Mouse (Mus musculus): Measurements from ENCODE around the gene Dot1l. TPM values are rescaled to one million over a fixed set of nuclear protein-coding genes. Genes with fewer than 3 reads are reported as not detected.
"Not testable (repeated sequence)": the region's sequence is repeated elsewhere in the genome, so short reads cannot be mapped to it uniquely, and the experiment has no call there.

Gene Dot1l
- total RNA-seq, 2 experiments from 2014 or later = 62.1 TPM

DNA sequence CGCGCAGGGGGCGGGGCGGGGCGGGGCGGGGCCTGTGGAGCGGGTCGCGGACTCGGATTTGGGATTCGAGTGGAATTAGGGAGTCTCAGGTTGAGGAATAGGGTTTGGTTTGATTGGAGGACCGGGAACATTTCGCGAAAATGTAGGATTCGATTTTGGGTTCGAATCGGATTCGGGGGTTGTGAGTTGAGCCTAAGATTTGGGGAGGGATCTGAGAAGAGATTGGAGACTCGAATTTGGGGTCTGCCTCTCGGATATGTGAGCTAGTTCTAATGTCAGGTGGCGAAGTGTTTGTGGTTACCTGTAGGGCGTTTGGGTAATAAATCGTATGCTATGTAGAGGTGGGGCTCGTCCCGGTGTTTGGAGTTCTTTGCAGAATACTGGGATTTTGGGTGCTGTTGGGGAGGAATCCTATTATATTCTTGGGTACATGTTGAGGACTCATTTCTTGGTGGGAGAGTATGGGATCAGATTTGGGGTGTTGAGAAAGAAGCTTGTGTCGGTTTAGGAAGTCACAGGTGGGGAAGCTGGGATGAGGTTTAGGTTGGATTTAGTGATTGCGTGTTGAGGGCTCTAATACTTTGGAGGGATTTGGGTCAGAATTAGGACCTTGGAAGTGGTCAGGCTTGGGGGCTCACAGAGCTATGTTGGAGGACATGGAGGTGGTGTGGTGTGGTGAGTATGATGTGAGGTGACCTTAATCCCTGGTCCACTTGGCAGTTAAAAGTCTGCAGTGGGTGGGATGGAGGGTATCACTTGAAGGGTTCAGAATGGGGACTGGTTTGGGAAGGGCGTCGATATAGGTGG, 72.3 kb downstream of the Dot1l start:
- DNase-seq = no peak
- intact Hi-C loops (cut with DNase I) = loop anchor here (5.0 kb wide), 1 partner anchor 170 kb away; no protein-coding TSS in a partner anchor

DNA sequence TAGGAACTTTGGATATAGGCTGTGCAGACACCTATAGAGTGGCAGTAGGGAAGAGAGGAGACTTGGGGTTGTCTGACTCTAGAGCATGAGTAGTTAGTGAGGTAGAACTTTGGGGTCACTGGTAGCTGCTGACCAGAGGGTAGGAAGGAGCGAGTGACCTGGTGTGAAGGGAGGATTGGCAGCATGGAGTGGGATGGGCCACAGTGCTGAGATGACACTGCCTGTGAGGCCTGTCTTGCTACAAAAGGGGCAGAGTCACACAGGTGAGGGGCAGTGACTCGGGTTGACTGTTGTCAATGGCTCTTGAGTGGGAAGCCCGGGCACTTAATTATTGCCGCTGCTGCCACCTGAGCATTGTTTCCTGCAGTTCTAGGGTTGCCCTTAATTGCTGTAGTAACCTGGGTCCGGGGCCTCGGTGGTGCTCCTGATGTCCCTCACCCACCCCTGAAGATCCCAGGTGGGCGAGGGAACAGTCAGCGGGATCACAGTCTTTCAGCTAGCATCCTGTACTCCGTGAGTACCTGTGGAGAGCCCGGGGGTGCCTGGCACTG, 72.9 kb downstream of the Dot1l start:
- no peak for DNase-seq
- intact Hi-C loops (cut with DNase I) = loop anchor here (5.0 kb wide), 1 partner anchor 169 kb away; no protein-coding TSS in a partner anchor

DNA sequence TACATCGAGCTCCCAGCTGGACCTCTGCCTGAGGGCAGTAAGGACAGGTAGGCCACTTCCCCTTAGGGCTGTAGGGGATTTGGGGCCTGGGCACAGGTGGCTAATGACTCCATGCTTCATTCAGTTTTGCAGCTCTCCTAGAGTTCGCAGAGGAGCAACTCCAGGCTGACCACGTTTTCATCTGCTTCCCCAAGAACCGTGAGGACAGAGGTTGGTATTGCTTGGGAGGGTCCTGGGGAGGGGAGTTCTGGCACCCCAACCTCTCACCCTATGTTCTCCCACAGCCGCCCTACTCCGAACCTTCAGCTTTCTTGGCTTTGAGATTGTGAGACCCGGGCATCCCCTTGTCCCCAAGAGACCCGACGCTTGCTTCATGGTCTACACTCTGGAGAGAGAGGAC, 73.6 kb downstream of the Dot1l start:
- intact Hi-C loops (cut with DNase I) = loop anchor here (5.0 kb wide), 1 partner anchor 169 kb away; no protein-coding TSS in a partner anchor
- DNase-seq = not testable (repeated sequence)

DNA sequence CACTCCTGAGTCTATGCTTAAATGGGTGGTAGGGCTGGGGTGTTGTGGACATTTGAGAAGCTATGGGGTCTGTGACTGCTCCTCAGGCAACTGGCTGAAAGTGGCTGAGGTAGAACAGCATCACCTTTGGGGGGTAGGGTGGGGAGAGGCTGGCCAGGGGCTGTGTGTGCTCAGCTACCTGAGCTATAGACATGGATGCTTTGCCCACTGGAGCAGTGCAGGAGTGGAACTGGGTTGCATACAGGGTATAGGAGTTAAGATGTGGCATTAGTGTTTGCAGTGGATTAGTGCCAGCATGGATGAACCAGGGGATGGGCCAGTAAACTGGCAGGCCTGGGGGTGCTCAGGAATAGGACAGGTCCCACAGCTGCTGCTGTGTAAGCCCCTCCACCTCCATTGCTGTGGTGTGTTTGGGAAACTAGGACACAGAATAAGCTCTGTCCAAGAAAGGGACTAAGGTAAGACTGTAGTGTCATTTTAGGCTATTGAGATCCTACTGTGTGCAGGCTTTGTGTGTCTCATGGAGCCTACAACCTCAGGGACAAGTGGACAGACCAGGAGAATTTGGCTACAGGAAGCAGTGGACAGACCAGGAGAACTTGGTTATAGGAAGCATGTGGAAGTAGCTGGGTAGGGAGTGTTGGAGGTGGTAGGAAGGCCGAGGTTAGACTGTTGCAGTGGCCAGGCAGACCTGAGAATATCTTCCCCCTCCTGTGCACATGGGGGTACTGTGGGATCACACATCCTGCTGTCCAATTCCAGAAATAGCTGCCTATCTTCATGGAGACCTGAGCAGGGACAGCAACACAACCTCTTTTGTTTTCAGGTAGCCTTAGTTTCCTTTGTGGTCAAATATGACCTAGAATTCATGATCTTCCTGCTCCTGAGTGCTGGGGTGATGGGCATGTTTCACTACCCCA, 74.6 kb downstream of the Dot1l start:
- intact Hi-C loops (cut with DNase I) = loop anchor here (5.0 kb wide), 1 partner anchor 168 kb away; no protein-coding TSS in a partner anchor
- no peak for DNase-seq

DNA sequence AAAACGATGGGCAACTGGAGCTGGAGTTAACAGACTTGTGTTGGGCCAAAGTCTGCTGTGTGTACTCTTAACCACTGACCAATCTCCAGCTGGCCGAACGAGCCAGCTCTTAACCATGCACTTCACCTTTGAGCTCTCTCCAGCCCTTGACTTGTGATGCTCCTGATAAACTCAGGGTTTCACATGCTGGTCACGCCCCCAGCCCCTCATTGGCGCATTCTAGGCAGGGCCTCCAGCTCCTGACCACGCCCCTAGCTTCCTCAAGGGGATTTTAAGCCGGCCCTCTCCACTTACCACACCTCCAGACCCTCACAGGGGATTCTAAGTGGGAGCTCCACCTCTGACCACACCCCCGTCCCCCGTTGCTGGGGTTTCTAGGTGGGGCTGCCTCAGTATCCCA, 76.1 kb downstream of the Dot1l start:
- intact Hi-C loops (cut with DNase I) = no loop called here
- DNase-seq = peak; percentile 52

DNA sequence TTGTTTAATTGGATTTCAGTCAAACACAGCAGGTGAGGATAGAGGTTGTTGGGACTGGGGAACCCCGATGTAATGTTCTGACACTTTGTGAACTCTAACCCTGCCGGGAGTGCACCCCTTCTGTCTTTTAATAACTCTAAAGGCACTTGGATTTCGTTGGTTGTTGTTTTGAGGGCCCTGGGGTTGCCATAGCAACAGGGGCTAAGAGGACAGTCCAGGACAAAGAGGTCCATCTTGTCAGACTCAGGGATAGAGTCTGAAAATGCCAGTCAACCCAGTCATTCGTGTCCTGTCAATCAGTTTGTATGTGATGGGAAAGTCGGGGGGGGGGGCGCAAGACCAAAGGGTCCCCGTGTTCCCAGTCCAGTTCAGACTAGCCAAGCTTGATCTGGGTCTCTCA, 77.8 kb downstream of the Dot1l start:
- intact Hi-C loops (cut with DNase I) = no loop called here
- no peak for DNase-seq

DNA sequence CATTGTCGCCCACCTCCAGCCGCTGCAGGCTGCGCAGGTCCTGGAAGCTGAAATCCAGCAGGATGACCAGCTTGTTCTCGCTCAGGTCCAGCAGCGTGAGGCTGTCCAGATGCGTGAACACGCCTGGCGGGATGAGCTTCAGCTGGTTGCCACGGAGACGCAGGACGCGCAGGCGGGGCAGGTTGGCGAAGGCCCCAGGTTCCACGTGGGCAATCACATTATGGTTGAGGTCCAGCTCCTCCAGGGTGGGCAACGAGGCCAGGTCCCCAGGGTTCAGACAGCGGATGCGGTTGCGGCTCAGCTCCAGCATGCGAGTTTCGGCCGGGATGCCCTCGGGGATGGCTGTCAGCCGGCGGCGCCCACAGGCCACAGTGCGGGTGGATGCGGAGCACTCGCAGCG, 80.6 kb downstream of the Dot1l start:
- intact Hi-C loops (cut with DNase I) = no loop called here
- no peak for DNase-seq

DNA sequence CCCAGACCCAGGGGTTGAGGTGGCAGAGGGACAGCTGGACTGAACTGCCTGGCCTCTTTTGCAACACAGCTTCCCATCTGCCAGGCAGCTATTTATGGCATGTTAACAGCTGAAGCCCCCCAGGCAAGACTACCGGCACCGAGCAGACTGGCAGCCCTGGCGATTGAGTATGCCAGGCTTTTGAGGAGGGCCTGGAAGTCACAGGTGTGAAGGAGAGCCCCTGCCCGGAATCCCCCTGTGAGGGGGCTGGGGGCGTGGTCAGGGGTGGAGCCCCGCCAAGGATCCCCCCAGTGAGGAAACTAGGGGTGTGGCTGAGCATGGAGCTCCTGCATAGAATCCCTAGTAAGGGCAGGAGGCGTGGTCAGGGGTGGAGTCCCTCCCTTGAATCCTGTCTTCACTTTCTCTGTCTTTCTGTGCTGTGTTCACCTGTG, 82.0 kb downstream of the Dot1l start:
- intact Hi-C loops (cut with DNase I) = no loop called here
- DNase-seq = peak; percentile 67

DNA sequence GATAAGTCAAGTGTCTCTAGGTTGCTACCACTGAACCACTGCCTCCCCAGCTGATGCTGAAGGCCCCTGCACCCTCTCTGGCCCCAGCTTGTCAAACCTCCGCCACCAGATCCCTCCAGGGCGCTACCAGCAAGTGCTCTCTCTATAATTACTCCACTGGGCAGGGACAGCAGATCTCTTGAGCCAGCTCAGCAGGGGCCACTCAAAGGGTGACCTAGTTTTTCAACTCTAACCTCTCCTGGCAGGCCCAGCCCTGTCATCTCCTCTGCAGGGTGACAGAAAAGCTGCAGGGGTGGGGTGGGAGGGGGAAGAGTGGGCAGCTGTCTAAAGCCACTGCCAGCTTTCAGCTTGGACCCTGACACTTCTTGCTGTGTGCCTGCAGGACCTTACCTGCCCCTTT, 82.8 kb downstream of the Dot1l start:
- intact Hi-C loops (cut with DNase I) = no loop called here
- DNase-seq = no peak

DNA sequence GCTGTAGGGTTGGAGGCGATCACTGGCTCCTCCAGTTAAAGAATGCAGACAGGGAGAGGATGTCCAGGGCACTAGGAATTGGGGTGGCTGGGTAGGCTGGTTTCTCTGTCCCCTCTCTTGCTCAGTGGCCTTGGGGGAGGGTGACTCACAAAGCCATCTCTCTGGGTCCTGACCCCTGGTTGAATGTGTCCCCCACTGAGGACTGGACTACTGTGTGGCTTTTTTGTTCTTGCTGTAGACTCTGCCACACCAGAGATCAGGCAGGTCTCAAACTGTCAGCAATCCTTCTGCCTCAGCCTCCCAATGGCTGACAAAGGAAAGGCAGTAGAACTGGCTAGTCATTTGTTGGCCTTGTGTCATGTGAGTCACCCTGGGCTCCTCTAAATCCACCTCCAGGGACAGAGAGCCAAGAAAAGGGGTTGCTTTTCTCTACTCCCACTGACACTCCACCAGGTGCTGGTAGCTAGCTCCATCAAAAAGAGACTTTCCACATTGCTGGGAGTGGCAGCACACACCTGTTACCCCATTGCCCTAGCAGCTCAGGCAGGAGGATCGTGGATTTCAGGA, 83.4 kb downstream of the Dot1l start:
- intact Hi-C loops (cut with DNase I) = no loop called here
- DNase-seq = no peak

DNA sequence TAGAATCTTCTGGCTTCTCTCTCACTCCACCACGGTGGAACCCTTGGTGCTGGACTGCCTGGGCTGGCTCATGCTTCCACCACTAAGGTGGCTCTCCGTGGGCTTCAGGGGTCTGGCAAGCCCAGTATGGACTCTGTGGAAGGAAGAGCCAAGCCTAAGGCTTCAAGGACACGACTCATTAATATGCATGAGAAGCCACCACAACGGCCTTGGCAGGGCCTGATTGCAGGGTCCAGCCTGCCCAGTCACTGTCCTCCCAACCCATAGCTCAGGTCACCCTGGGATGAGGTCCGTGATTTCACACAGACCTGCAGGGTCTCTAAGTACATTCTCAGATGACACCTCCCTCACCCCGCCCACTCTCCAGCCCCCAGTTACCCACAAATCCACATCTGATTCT, 84.8 kb downstream of the Dot1l start:
- intact Hi-C loops (cut with DNase I) = no loop called here

DNA sequence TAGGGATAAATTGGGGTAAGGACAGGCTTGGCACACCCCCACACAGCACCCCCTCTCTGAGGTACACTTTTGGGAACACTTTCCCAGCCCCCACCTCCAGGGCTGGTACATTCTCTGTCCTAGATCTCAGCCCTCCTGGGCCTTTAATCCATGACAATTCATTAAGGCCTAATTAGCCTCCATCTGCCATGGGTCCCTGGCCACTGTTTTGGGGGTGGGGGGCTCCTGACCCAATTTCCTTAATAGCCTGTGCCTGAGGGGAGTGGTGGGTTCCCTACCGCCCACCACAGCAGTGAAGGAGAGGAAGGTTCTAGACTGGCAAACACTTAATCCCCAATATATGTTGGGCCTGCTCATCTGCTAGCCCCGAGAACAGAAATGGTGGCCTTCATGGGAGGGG, 86.7 kb downstream of the Dot1l start:
- no peak for DNase-seq

More for the DNA sequence above, 84.8 kb downstream of the Dot1l start:
- DNase-seq = no peak

DNA sequence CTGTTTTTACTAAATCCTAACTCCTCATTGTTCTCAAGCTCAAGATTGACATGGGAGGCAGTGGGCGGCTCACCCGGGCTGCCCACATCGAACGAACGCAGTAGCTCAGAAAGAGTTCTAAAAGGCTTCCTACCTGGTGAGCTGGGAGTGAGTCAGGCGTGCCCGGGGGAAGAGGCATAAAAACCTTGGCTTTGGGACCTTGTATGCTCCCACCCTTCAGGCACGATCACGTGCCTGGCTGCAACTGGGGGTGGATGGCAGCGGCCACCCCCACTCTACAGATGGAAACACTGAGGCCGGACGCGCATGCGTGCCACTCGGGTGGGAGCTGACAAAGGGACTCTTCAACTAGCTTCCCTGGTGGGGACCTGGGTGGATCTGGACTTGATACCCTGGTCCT, 87.3 kb downstream of the Dot1l start:
- intact Hi-C loops (cut with DNase I) = no loop called here
- no peak for DNase-seq

More for the DNA sequence above, 86.7 kb downstream of the Dot1l start:
- intact Hi-C loops (cut with DNase I) = no loop called here

DNA sequence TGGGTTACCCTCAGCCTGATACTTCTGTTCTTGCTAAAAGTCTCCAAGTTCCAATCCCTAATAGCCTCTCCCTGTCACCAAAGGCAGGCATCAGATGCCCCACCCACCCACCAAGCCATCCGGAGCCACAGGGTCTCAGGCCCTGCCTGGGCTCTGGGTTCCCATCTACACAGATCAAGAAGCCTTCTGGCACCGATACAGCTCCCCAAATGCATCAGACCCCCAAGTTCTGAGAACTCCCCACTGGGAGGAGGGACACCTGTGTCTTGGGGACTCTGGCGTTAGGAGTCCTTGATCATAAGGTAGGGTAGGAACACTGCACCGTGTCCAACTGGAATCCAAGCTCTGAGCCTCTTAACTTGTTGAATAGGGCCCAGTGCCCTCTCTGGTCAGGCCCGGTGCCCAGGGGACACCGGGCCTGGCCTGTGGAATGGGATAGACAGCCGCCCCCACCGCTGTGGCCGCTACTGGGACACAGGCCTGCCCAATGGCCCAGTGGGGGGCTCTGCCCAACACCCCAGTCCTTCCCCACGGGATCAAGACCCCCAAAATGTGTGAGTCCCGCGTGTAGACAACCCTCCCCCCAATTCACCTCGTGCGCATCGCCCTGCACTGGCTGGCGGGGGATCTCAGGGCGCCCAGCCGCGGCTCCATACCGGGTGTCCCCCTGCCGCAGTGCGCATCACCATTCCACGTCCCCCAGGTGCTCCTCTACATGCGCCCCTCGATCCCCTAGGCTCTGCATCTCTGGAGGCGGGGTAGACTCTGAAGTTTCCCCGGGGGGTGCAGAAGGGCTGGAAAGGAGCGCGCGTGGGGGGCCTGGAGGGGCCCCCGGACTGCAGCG, 88.3 kb downstream of the Dot1l start:
- no peak for DNase-seq
- intact Hi-C loops (cut with DNase I) = no loop called here

DNA sequence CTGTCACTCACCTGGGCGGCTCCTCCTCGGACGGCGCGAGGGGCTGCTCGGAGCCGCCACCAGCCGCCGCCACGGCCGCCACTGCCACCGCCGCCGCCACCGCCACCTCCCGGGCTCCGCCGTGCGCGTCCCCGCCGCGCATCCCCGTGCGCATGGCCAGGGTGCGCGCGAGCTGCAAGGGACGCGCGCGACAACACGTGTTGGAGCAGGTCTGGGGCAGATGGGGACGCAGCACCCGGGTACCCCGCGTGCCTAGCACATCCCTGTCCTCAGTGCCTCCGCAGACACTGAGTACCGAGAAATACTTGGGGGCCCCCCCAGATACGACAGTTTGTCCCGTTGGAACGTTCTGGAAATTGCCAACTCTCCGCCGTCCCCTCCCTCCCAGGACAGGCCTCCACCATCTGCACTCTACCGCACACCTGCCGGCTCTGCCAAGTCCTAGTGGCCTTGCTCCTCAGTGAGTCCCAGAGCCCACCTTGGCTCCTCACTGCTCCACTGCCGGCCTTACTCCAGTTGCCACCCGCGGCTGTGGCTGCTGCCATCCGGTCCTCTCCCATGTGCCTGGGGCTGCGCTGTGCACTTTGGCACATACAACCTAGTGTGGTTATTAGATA, 89.0 kb downstream of the Dot1l start, which contains the start of gene Lingo3:
Gene Lingo3, minus strand, starts transcription at position 109 of the 617 bp plus-strand sequence.
- peak; percentile 58 for DNase-seq
- intact Hi-C loops (cut with DNase I) = no loop called here
